Mouse (Mus musculus): Measurements from ENCODE around the gene Ephx4.

DNA sequence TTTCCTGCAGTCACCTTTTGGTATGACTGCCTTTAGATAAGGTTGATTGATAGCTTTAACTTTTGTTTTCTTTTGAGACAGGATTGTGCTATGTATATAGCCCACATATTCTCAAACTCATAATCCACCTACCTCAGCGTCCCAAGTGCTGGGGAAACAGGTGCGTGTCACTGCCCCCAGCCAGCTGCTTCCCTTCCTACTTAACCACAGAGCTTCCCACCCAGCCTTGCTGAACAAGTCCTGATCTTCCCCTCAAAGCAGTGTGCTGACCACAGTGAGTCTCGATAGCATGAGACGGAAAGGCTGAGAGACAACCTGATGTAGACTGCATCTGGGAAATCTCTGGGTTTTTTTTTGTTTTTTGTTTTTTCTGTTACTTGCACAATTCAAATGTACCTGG is 29.3 kb upstream of the Ephx4 start:
- TF ChIP-seq CTCF (conservative IDR thresholded peaks at IDR 0.05; ENCODE audit: insufficient read depth, insufficient read length, low read depth, low read length) = no peak
- no peak for TF ChIP-seq POLR2A (IDR thresholded peaks at IDR 0.05; ENCODE audit: low read depth, low read length)
